Comparison of ENCODE assay signal across 7 mouse cellular contexts in the genomic region with DNA sequence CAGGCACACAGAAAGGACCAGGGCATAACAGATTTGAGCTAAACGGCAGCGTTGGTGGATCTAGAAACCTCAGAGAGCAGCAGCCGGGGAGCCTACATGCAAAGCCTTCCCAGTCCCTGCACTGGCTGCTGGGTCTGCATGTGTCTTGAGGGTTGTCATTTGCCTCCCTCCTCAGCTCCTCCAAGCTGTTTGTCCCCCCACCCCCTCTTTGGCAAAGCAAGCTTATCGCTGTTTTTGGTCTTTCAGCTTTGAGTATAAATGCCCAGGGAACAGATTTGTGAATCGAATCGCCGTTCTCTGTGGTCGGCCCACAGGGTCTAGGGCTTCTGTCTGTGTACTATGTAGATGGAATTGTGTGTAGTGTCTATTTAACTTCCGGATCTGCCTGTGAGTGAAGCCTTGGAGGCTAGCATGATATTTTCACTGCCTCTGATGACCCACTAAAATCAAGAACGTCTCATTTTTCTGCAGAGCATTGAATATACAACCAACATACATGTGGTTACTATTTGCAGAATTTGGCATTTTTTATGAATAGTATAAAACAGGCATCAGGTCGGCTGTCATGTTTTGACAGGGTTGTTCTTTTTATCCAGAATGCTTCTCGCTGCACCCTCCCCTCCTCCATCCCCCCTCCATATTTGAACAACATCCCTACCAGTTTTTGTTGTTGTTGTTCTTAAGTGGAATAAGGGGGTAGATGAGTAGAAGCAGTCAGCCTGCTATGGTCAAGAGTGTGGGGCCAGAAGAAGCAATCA.
DNase-seq lines count a peak whose midpoint lies in the region; ATAC-seq lines count a peak whose summit lies in the region.

No protein-coding gene starts in this region.

- H3K4me1 ChIP-seq in hindbrain, embryonic 11.5 days (replicated peaks; ENCODE audit: control insufficient read depth, insufficient read depth, low read length), result no peaks in the 10 kb centered on the region
- 0 out of 2 replicates have a peak, but pooled peaks cover 9% of the 10 kb centered on the region for H3K4me1 ChIP-seq in hindbrain, embryonic 14.5 days (replicated peaks; ENCODE audit: control insufficient read depth, insufficient read depth, low read length)
- H3K4me1 ChIP-seq in midbrain, embryonic 14.5 days (ENCODE audit: control insufficient read depth, insufficient read depth, low read length), result no peaks in the 10 kb centered on the region
- H3K4me1 ChIP-seq in midbrain, embryonic 11.5 days (ENCODE audit: control insufficient read depth, insufficient read depth, low read length), result no peaks in the 10 kb centered on the region
- peaks cover 15% of the 10 kb centered on the region for H3K4me1 ChIP-seq in limb, embryonic 11.5 days (ENCODE audit: control insufficient read depth, insufficient read depth, low read length)
- H3K4me1 ChIP-seq in stomach, embryonic 16.5 days (ENCODE audit: control insufficient read depth, insufficient read depth, low read length), result peaks cover 21% of the 10 kb centered on the region

- no peaks in the 10 kb centered on the region for H3K27me3 ChIP-seq in hindbrain, embryonic 11.5 days (ENCODE audit: control insufficient read depth, insufficient read depth, low read length)
- no peaks in the 10 kb centered on the region for H3K27me3 ChIP-seq in hindbrain, embryonic 14.5 days (ENCODE audit: control insufficient read depth, insufficient read depth, low read length)
- no peaks in the 10 kb centered on the region for H3K27me3 ChIP-seq in midbrain, embryonic 14.5 days (ENCODE audit: control insufficient read depth, insufficient read depth, low read length)
- no peaks in the 10 kb centered on the region for H3K27me3 ChIP-seq in midbrain, embryonic 11.5 days (ENCODE audit: control insufficient read depth, insufficient read depth, low read length)
- no peaks in the 10 kb centered on the region for H3K27me3 ChIP-seq in limb, embryonic 11.5 days (ENCODE audit: control insufficient read depth, insufficient read depth, low read length)
- H3K27me3 ChIP-seq in stomach, embryonic 16.5 days (ENCODE audit: control insufficient read depth, insufficient read depth, low read length), result no peaks in the 10 kb centered on the region

- WGBS in hindbrain, embryonic 11.5 days, result 85% methylated on average over 12 of the region's 12 CpGs
- WGBS in hindbrain, embryonic 14.5 days, result 75% methylated on average over 12 of the region's 12 CpGs
- WGBS in midbrain, embryonic 14.5 days, result 80% methylated on average over 12 of the region's 12 CpGs
- WGBS in midbrain, embryonic 11.5 days, result 81% methylated on average over 12 of the region's 12 CpGs
- WGBS in limb, embryonic 11.5 days, result 41% methylated on average over 12 of the region's 12 CpGs
- 33% methylated on average over 12 of the region's 12 CpGs for WGBS in stomach, embryonic 16.5 days

- no peak overlapping the region for H3K4me3 ChIP-seq in hindbrain, embryonic 11.5 days (ENCODE audit: low read depth, low read length)
- no peak overlapping the region for H3K4me3 ChIP-seq in hindbrain, embryonic 14.5 days (replicated peaks; ENCODE audit: low read length)
- no peak overlapping the region for H3K4me3 ChIP-seq in midbrain, embryonic 14.5 days (replicated peaks; ENCODE audit: low read depth, low read length)
- H3K4me3 ChIP-seq in midbrain, embryonic 11.5 days (ENCODE audit: low read depth, low read length), result no peak overlapping the region
- no peak overlapping the region for H3K4me3 ChIP-seq in limb, embryonic 11.5 days (ENCODE audit: low read depth, low read length)
- H3K4me3 ChIP-seq in stomach, embryonic 16.5 days (replicated peaks; ENCODE audit: low read length), result 0 out of 2 replicates have a peak overlapping the region, but pooled peaks have one; percentile 1

- H3K4me2 ChIP-seq in hindbrain, embryonic 11.5 days (replicated peaks; ENCODE audit: low read depth, low read length), result no peak overlapping the region
- no peak overlapping the region for H3K4me2 ChIP-seq in hindbrain, embryonic 14.5 days (replicated peaks)
- H3K4me2 ChIP-seq in midbrain, embryonic 14.5 days (ENCODE audit: low read length), result no peak overlapping the region
- H3K4me2 ChIP-seq in midbrain, embryonic 11.5 days, result no peak overlapping the region
- peak overlapping the region; percentile 29; the same call in 1 of the 2 replicates for H3K4me2 ChIP-seq in limb, embryonic 11.5 days (ENCODE audit: low read depth, severe bottlenecking)
- peak overlapping the region; percentile 44 for H3K4me2 ChIP-seq in stomach, embryonic 16.5 days (ENCODE audit: low read depth, low read length)

- DNase-seq in hindbrain, embryonic 11.5 days (ENCODE audit: low spot score), result peak; percentile 18
- DNase-seq in hindbrain, embryonic 14.5 days (ENCODE audit: low spot score), result no peak
- DNase-seq in midbrain, embryonic 14.5 days, result peak; percentile 4
- DNase-seq in midbrain, embryonic 11.5 days (ENCODE audit: low spot score, missing footprints), result no peak
- no peak for DNase-seq in limb, embryonic 11.5 days (ENCODE audit: low spot score)
- no peak for DNase-seq in thymus, postnatal 0 days (ENCODE audit: low spot score)

- H3K9me3 ChIP-seq in hindbrain, embryonic 11.5 days (ENCODE audit: control insufficient read depth, low read length), result no peaks in the 10 kb centered on the region
- H3K9me3 ChIP-seq in hindbrain, embryonic 14.5 days (ENCODE audit: control insufficient read depth, low read length), result no peaks in the 10 kb centered on the region
- H3K9me3 ChIP-seq in midbrain, embryonic 14.5 days (ENCODE audit: control insufficient read depth, low read length), result no peaks in the 10 kb centered on the region
- H3K9me3 ChIP-seq in midbrain, embryonic 11.5 days (ENCODE audit: control insufficient read depth, low read length), result no peaks in the 10 kb centered on the region
- H3K9me3 ChIP-seq in limb, embryonic 11.5 days (ENCODE audit: control insufficient read depth, low read length), result no peaks in the 10 kb centered on the region
- H3K9me3 ChIP-seq in stomach, embryonic 16.5 days (replicated peaks; ENCODE audit: control insufficient read depth, low read length), result no peaks in the 10 kb centered on the region

- H3K27ac ChIP-seq in hindbrain, embryonic 11.5 days (ENCODE audit: low read depth, low read length), result no peak overlapping the region
- no peak overlapping the region for H3K27ac ChIP-seq in hindbrain, embryonic 14.5 days
- no peak overlapping the region for H3K27ac ChIP-seq in midbrain, embryonic 14.5 days (replicated peaks; ENCODE audit: low read depth, low read length)
- H3K27ac ChIP-seq in midbrain, embryonic 11.5 days (ENCODE audit: low read depth, low read length), result no peak overlapping the region
- H3K27ac ChIP-seq in limb, embryonic 11.5 days (replicated peaks; ENCODE audit: low read depth, low read length), result no peak overlapping the region
- peak overlapping the region; percentile 68 for H3K27ac ChIP-seq in stomach, embryonic 16.5 days (ENCODE audit: low read length)

- H3K9ac ChIP-seq in hindbrain, embryonic 11.5 days (ENCODE audit: low read depth, low read length), result no peak overlapping the region
- H3K9ac ChIP-seq in hindbrain, embryonic 14.5 days, result no peak overlapping the region
- no peak overlapping the region for H3K9ac ChIP-seq in midbrain, embryonic 14.5 days (replicated peaks; ENCODE audit: low read length)
- H3K9ac ChIP-seq in midbrain, embryonic 11.5 days (ENCODE audit: low read length), result no peak overlapping the region
- no peak overlapping the region for H3K9ac ChIP-seq in limb, embryonic 11.5 days (ENCODE audit: low read length)
- H3K9ac ChIP-seq in stomach, embryonic 16.5 days (ENCODE audit: low read length), result peak overlapping the region; percentile 1; the same call in 1 of the 2 replicates

- ATAC-seq in hindbrain, embryonic 11.5 days (ENCODE audit: low FRiP score), result no peak
- no peak for ATAC-seq in hindbrain, embryonic 14.5 days (ENCODE audit: low FRiP score)
- no peak for ATAC-seq in midbrain, embryonic 14.5 days (ENCODE audit: low FRiP score, low TSS enrichment)
- ATAC-seq in midbrain, embryonic 11.5 days (ENCODE audit: low FRiP score), result no peak
- ATAC-seq in limb, embryonic 11.5 days (ENCODE audit: insufficient number of reproducible peaks, low FRiP score, low TSS enrichment, low read depth), result no peak
- no peak for ATAC-seq in stomach, embryonic 16.5 days (ENCODE audit: insufficient read depth, low FRiP score)

- no peaks in the 10 kb centered on the region for H3K36me3 ChIP-seq in hindbrain, embryonic 11.5 days (ENCODE audit: control insufficient read depth, insufficient read depth, low read length)
- no peaks in the 10 kb centered on the region for H3K36me3 ChIP-seq in hindbrain, embryonic 14.5 days (replicated peaks; ENCODE audit: control insufficient read depth, insufficient read depth)
- H3K36me3 ChIP-seq in midbrain, embryonic 14.5 days (ENCODE audit: control insufficient read depth, insufficient read depth, low read length), result no peaks in the 10 kb centered on the region
- no peaks in the 10 kb centered on the region for H3K36me3 ChIP-seq in midbrain, embryonic 11.5 days (ENCODE audit: control insufficient read depth, insufficient read depth, low read length)
- H3K36me3 ChIP-seq in limb, embryonic 11.5 days (ENCODE audit: control insufficient read depth, insufficient read depth, low read length), result no peaks in the 10 kb centered on the region
- no peaks in the 10 kb centered on the region for H3K36me3 ChIP-seq in stomach, embryonic 16.5 days (ENCODE audit: control insufficient read depth, insufficient read depth, low read length)

Comparison
In these comparisons a context has a peak if more than half of its experiments do, and no peak if none do; other contexts are left out.
1. DNase-seq: peak in hindbrain, embryonic 11.5 days (single experiment) and midbrain, embryonic 14.5 days (single experiment); none in hindbrain, embryonic 14.5 days (single experiment), midbrain, embryonic 11.5 days (single experiment), limb, embryonic 11.5 days (single experiment) and thymus, postnatal 0 days (single experiment).
2. H3K4me2 ChIP-seq: peak in limb, embryonic 11.5 days (single experiment) and stomach, embryonic 16.5 days (single experiment); none in hindbrain, embryonic 11.5 days (single experiment), hindbrain, embryonic 14.5 days (single experiment), midbrain, embryonic 14.5 days (single experiment) and midbrain, embryonic 11.5 days (single experiment).